Mouse (Mus musculus): ENCODE data around the gene Nemp2.

- TF ChIP-seq POLR2A (IDR thresholded peaks at IDR 0.05; ENCODE audit: extremely low read depth, insufficient read depth, low read length) (no peak), CTCF (IDR thresholded peaks at IDR 0.05; ENCODE audit: low read depth, low read length) (no peak)
These were observed 8.6 kb downstream of the Nemp2 start for GRCm38 (mm10) chr1:52639090-52639489.

Measured in liver, adult 2 months (tissue).